10 mouse cellular contexts compared by ENCODE assay signal in the genomic region with DNA sequence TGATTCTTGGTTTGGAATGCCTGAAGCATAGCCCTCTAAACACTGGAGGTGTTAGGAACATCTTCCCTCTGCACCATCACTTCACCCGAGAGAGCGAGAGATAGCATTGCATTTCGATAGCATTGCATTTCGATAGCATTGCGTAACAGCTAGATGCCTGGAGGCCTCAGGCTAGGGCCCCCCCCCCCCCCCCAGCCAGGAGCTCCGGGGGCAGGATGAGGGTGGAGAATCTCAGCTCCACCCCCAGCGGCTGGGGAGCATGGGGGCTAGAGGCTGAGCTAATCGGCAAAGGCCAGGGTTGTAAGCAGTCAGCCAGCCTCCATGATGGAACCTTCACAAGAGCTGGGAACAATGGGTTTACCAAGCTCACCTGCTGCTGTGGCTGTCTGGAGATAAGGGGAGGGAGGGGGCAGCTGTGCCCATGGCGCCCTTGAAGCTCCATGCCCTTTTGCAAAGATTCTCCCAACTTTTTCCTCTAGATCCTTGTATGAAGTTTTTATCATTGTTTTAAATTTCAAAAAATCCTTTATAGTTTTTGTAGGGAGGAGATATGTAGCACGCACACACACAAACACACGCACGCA. TPM values are rescaled to one million over a fixed set of nuclear protein-coding genes. Genes with fewer than 3 reads are reported as not detected.
A peak's percentile ranks its signal among the peaks of the same experiment; 100 is the strongest.
DNase-seq lines count a peak whose midpoint lies in the region; ATAC-seq and TF ChIP-seq lines count a peak whose summit lies in the region.
"Had no signal": no experiment of that assay in that cellular context is flagged by ENCODE, and none has a peak within 500 bp of the region (broad histone marks: within the 10 kb centered on the region; RNA-seq: fewer than 3 reads in every experiment).

No protein-coding gene starts in this region.

- no peak overlapping the region for H3K9ac ChIP-seq in forebrain, embryonic 12.5 days
- no peak overlapping the region for H3K9ac ChIP-seq in forebrain, embryonic 15.5 days (replicated peaks)
- H3K9ac ChIP-seq in midbrain, postnatal 0 days (replicated peaks; ENCODE audit: low read length, poor library complexity, severe bottlenecking): no peak overlapping the region
- no peak overlapping the region for H3K9ac ChIP-seq in liver, embryonic 11.5 days (ENCODE audit: low read depth, low read length)
- H3K9ac ChIP-seq in stomach, embryonic 16.5 days (ENCODE audit: low read length): no peak overlapping the region

- H3K27me3 ChIP-seq in forebrain, embryonic 12.5 days: no peaks in the 10 kb centered on the region
- no peaks in the 10 kb centered on the region for H3K27me3 ChIP-seq in forebrain, embryonic 15.5 days
- no peaks in the 10 kb centered on the region for H3K27me3 ChIP-seq in midbrain, embryonic 10.5 days (ENCODE audit: low read depth, poor library complexity, severe bottlenecking)
- H3K27me3 ChIP-seq in midbrain, postnatal 0 days (ENCODE audit: insufficient read depth, low read length): no peaks in the 10 kb centered on the region
- 0 out of 2 replicates have a peak, but pooled peaks cover under 1% of the 10 kb centered on the region for H3K27me3 ChIP-seq in liver, embryonic 11.5 days (replicated peaks; ENCODE audit: control insufficient read depth, insufficient read depth, low read length)
- no peaks in the 10 kb centered on the region for H3K27me3 ChIP-seq in stomach, embryonic 16.5 days (ENCODE audit: control insufficient read depth, insufficient read depth, low read length)

- no peak overlapping the region; the same call in 1 of the 2 replicates for H3K27ac ChIP-seq in forebrain, embryonic 12.5 days
- no peak overlapping the region for H3K27ac ChIP-seq in forebrain, embryonic 15.5 days (replicated peaks)
- H3K27ac ChIP-seq in midbrain, embryonic 10.5 days (replicated peaks): peak overlapping the region; percentile 73; the same call in 1 of the 2 replicates
- H3K27ac ChIP-seq in midbrain, postnatal 0 days (ENCODE audit: low read depth, low read length): no peak overlapping the region
- H3K27ac ChIP-seq in liver, embryonic 11.5 days (ENCODE audit: low read depth, low read length): peak overlapping the region; percentile 5
- H3K27ac ChIP-seq in stomach, embryonic 16.5 days (ENCODE audit: low read length): no peak overlapping the region

- no peaks in the 10 kb centered on the region for H3K9me3 ChIP-seq in forebrain, embryonic 12.5 days
- no peaks in the 10 kb centered on the region for H3K9me3 ChIP-seq in forebrain, embryonic 15.5 days
- no peaks in the 10 kb centered on the region for H3K9me3 ChIP-seq in midbrain, embryonic 10.5 days (replicated peaks)
- H3K9me3 ChIP-seq in midbrain, postnatal 0 days (ENCODE audit: low read length): no peaks in the 10 kb centered on the region
- no peaks in the 10 kb centered on the region for H3K9me3 ChIP-seq in liver, embryonic 11.5 days (ENCODE audit: control insufficient read depth, low read length)
- H3K9me3 ChIP-seq in stomach, embryonic 16.5 days (replicated peaks; ENCODE audit: control insufficient read depth, low read length): no peaks in the 10 kb centered on the region

- H3K4me2 ChIP-seq in forebrain, embryonic 12.5 days: no peak overlapping the region
- no peak overlapping the region for H3K4me2 ChIP-seq in forebrain, embryonic 15.5 days (replicated peaks)
- no peak overlapping the region for H3K4me2 ChIP-seq in midbrain, postnatal 0 days (ENCODE audit: low read depth, low read length, poor library complexity, severe bottlenecking)
- peak overlapping the region; percentile 41 for H3K4me2 ChIP-seq in liver, embryonic 11.5 days
- H3K4me2 ChIP-seq in stomach, embryonic 16.5 days (ENCODE audit: low read depth, low read length): peak overlapping the region; percentile 9; the same call in 1 of the 2 replicates

- H3K36me3 ChIP-seq in forebrain, embryonic 12.5 days (replicated peaks): no peaks in the 10 kb centered on the region
- H3K36me3 ChIP-seq in forebrain, embryonic 15.5 days: no peaks in the 10 kb centered on the region
- H3K36me3 ChIP-seq in midbrain, embryonic 10.5 days: no peaks in the 10 kb centered on the region
- no peaks in the 10 kb centered on the region for H3K36me3 ChIP-seq in midbrain, postnatal 0 days (ENCODE audit: insufficient read depth, low read length)
- H3K36me3 ChIP-seq in liver, embryonic 11.5 days (ENCODE audit: control insufficient read depth, insufficient read depth, low read length): no peaks in the 10 kb centered on the region
- no peaks in the 10 kb centered on the region for H3K36me3 ChIP-seq in stomach, embryonic 16.5 days (ENCODE audit: control insufficient read depth, insufficient read depth, low read length)

- peak; percentile 25 for DNase-seq in midbrain, embryonic 10.5 days (ENCODE audit: low spot score)
- DNase-seq in midbrain, postnatal 0 days (ENCODE audit: low spot score): no peak
- no peak for DNase-seq in liver, embryonic 11.5 days (ENCODE audit: low spot score)
- no peak for DNase-seq in spleen, postnatal 36 days (ENCODE audit: low spot score in 2 of 2)
- DNase-seq in spleen, postnatal 4 days (ENCODE audit: low spot score in 2 of 2): no peak
- DNase-seq: layer of hippocampus, postnatal 36 days had no signal

- WGBS in forebrain, embryonic 12.5 days: 45% methylated on average over 12 of the region's 12 CpGs
- WGBS in forebrain, embryonic 15.5 days: 53% methylated on average over 12 of the region's 12 CpGs
- 47% methylated on average over 12 of the region's 12 CpGs for WGBS in midbrain, embryonic 10.5 days
- WGBS in midbrain, postnatal 0 days: 45% methylated on average over 11 of the region's 12 CpGs
- 37% methylated on average over 11 of the region's 12 CpGs for WGBS in liver, embryonic 11.5 days
- WGBS in stomach, embryonic 16.5 days: 40% methylated on average over 12 of the region's 12 CpGs

- peak; percentile 58; the same call in 1 of the 2 replicates for ATAC-seq in forebrain, embryonic 12.5 days (ENCODE audit: low FRiP score)
- ATAC-seq in forebrain, embryonic 15.5 days (replicated peaks): no peak; the same call in 1 of the 2 replicates
- ATAC-seq in midbrain, postnatal 0 days (ENCODE audit: low FRiP score): no peak
- ATAC-seq in liver, embryonic 11.5 days (replicated peaks; ENCODE audit: low FRiP score): peak; percentile 39
- peak; percentile 48; the same call in 1 of the 2 replicates for ATAC-seq in stomach, embryonic 16.5 days (ENCODE audit: insufficient read depth, low FRiP score)

- TF ChIP-seq CTCF in midbrain, postnatal 0 days (IDR thresholded peaks at IDR 0.05): no peak

- H3K4me1 ChIP-seq in forebrain, embryonic 12.5 days: peaks cover 64% of the 10 kb centered on the region
- peaks cover 46% of the 10 kb centered on the region for H3K4me1 ChIP-seq in forebrain, embryonic 15.5 days
- peaks cover 70% of the 10 kb centered on the region for H3K4me1 ChIP-seq in midbrain, embryonic 10.5 days
- peaks cover 6% of the 10 kb centered on the region for H3K4me1 ChIP-seq in midbrain, postnatal 0 days (ENCODE audit: insufficient read depth, low read length)
- peaks cover 14% of the 10 kb centered on the region for H3K4me1 ChIP-seq in liver, embryonic 11.5 days (replicated peaks; ENCODE audit: control insufficient read depth, insufficient read depth, low read length)
- H3K4me1 ChIP-seq in stomach, embryonic 16.5 days (ENCODE audit: control insufficient read depth, insufficient read depth, low read length): peaks cover 40% of the 10 kb centered on the region

- H3K4me3 ChIP-seq in forebrain, embryonic 12.5 days (replicated peaks): no peak overlapping the region
- no peak overlapping the region for H3K4me3 ChIP-seq in forebrain, embryonic 15.5 days
- peak overlapping the region; percentile 16; the same call in 1 of the 2 replicates for H3K4me3 ChIP-seq in midbrain, embryonic 10.5 days
- no peak overlapping the region for H3K4me3 ChIP-seq in midbrain, postnatal 0 days (ENCODE audit: low read depth, low read length)
- H3K4me3 ChIP-seq in liver, embryonic 11.5 days (ENCODE audit: low read depth, low read length): no peak overlapping the region
- H3K4me3 ChIP-seq in stomach, embryonic 16.5 days (replicated peaks; ENCODE audit: low read length): no peak overlapping the region
- H3K4me3 ChIP-seq: erythroblast, embryonic 14.5 days had no signal

RNA-seq across cellular contexts. Expression of gene Afap1, which starts 8.2 kb away (rescaled TPM):
- 40.7 and 48.3 TPM in 2 replicates for polyA plus RNA-seq in forebrain, embryonic 12.5 days (2016; fragmentation: Nextera tagmentation; extraction: Ambion mirVana)
- polyA plus RNA-seq in forebrain, embryonic 15.5 days (2015; fragmentation: Nextera tagmentation; extraction: Ambion mirVana): 52.5 and 55.7 TPM in 2 replicates
- 21.6 and 34.3 TPM in 2 replicates for polyA plus RNA-seq in midbrain, embryonic 10.5 days (2016; fragmentation: Nextera tagmentation; extraction: Ambion mirVana)
- 65.4 and 80.9 TPM in 2 replicates for total RNA-seq in midbrain, postnatal 0 days (2014; rRNA removed)
- 43.5 and 43.8 TPM in 2 replicates for polyA plus RNA-seq in midbrain, postnatal 0 days (2015; fragmentation: Nextera tagmentation; extraction: Ambion mirVana)
- 6.7 and 6.8 TPM in 2 replicates for polyA plus RNA-seq in liver, embryonic 11.5 days (2014; fragmentation: Nextera tagmentation; extraction: Ambion mirVana)
- polyA plus RNA-seq in stomach, embryonic 16.5 days (2015; fragmentation: Nextera tagmentation; extraction: Ambion mirVana): 19.2 and 20.4 TPM in 2 replicates

Comparison
In these comparisons a context has a peak if more than half of its experiments do, and no peak if none do; other contexts are left out.
1. ATAC-seq: peak in forebrain, embryonic 12.5 days (single experiment), liver, embryonic 11.5 days (single experiment) and stomach, embryonic 16.5 days (single experiment); none in forebrain, embryonic 15.5 days (single experiment) and midbrain, postnatal 0 days (single experiment).
2. H3K27ac ChIP-seq: peak in midbrain, embryonic 10.5 days (single experiment) and liver, embryonic 11.5 days (single experiment); none in forebrain, embryonic 12.5 days (single experiment), forebrain, embryonic 15.5 days (single experiment), midbrain, postnatal 0 days (single experiment) and stomach, embryonic 16.5 days (single experiment).
3. H3K4me2 ChIP-seq: peak in liver, embryonic 11.5 days (single experiment) and stomach, embryonic 16.5 days (single experiment); none in forebrain, embryonic 12.5 days (single experiment), forebrain, embryonic 15.5 days (single experiment) and midbrain, postnatal 0 days (single experiment).